ENCODE assay signal across 7 mouse cellular contexts in the genomic region with DNA sequence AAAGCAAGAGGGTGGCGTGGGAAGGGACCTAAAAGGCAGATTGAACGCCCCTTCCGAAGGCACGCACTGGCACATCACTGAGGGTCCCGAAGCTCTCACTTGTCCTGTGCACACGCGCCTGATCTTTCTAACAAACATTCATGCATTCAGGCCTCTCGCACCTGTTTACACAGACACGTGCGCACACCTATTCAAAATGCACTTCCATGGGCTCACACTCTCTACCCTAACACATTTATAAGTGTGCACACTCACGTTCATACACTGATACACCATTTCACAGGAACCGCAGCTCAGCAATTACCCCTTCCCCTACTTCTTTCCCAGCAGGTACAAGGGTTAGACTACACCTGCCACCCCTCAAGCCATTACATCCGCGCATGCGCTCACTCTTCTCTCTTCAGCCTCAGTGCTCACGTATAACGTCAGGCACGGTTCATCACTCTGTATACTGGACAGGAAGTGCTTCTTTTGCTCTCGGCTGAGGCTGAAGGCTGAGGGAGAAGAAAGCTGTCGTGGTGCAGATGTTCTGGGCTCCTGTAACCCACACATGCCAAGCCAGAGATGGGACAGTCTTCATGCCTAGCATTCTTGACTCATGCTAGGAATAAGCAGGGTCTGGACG. TPM values are rescaled to one million over a fixed set of nuclear protein-coding genes. Genes with fewer than 3 reads are reported as not detected.
DNase-seq lines count a peak whose midpoint lies in the region; ATAC-seq and TF ChIP-seq lines count a peak whose summit lies in the region.

No protein-coding gene starts in this region.

- H3K9ac ChIP-seq in CH12.LX (ENCODE audit: insufficient read depth, low read depth), result peak overlapping the region; percentile 53; the same call in 1 of the 2 replicates
- peak overlapping the region; percentile 95 for H3K9ac ChIP-seq in lung, embryonic 16.5 days (ENCODE audit: low read length)

- H3K4me3 ChIP-seq in C2C12 (ENCODE audit: insufficient read depth, poor library complexity, severe bottlenecking) (peak overlapping the region; percentile 97), CH12.LX (replicated peaks in 1 of 3; ENCODE audit: low read depth in 2 of 3, low read length in 2 of 3, poor library complexity in 1 of 3) (peak overlapping the region; percentile 67 to 77 (median 71))
- H3K4me3 ChIP-seq in forebrain, embryonic 10.5 days, result peak overlapping the region; percentile 88
- peak overlapping the region; percentile 89 for H3K4me3 ChIP-seq in lung, embryonic 16.5 days (ENCODE audit: low read length)

- TF ChIP-seq RAD21 in CH12.LX (IDR thresholded peaks at IDR 0.05; ENCODE audit: low read depth, low read length), result no peak

- H3K79me2 ChIP-seq in C2C12 (ENCODE audit: control insufficient read depth, insufficient read depth) (peaks cover 57% of the 10 kb centered on the region), CH12.LX (replicated peaks; ENCODE audit: control insufficient read depth, extremely low read depth, insufficient read depth, poor library complexity, severe bottlenecking) (no peaks in the 10 kb centered on the region)

- no peak for ATAC-seq in lung, embryonic 16.5 days (ENCODE audit: low read depth)

- no peak overlapping the region for H3K27ac ChIP-seq in CH12.LX (ENCODE audit: insufficient read depth, low read depth)
- H3K27ac ChIP-seq in forebrain, embryonic 10.5 days, result peak overlapping the region; percentile 85
- H3K27ac ChIP-seq in lung, embryonic 16.5 days (ENCODE audit: low read length), result peak overlapping the region; percentile 96

- TF ChIP-seq CTCF in C2C12 (IDR thresholded peaks at IDR 0.05; ENCODE audit: control insufficient read depth, insufficient read depth, insufficient read length), result no peak
- no peak for TF ChIP-seq CTCF in CH12.LX (conservative IDR thresholded peaks at IDR 0.05 in 1 of 2, IDR thresholded peaks at IDR 0.05 in 1 of 2; ENCODE audit: low read depth in 2 of 2, low read length in 2 of 2)

- WGBS in forebrain, embryonic 10.5 days, result 10% methylated on average over 21 of the region's 21 CpGs
- 7% methylated on average over 21 of the region's 21 CpGs for WGBS in lung, embryonic 16.5 days

- DNase-seq in CH12.LX (ENCODE audit: extremely low read depth), result peak; percentile 79
- DNase-seq in forebrain, embryonic 10.5 days (ENCODE audit: extremely low spot score, low spot score), result no peak
- DNase-seq in kidney, adult 11 months, result peak; percentile 60
- DNase-seq in adrenal gland, postnatal 10 days, result no peak
- no peak for DNase-seq in layer of hippocampus, adult 9-11 months

- dilution Hi-C loops in CH12.LX (cut with MboI; ENCODE audit: extremely low pct_ligation_motif_present, extremely low pct_unique_long_range_greater_than_20kb, low sequenced_read_pairs), result no loop called here

- H3K4me2 ChIP-seq in CH12.LX (ENCODE audit: insufficient read depth, low read depth, poor library complexity, severe bottlenecking), result peak overlapping the region; percentile 89
- peak overlapping the region; percentile 68 for H3K4me2 ChIP-seq in lung, embryonic 16.5 days (ENCODE audit: low read depth, low read length)

- 0 out of 2 replicates have a peak, but pooled peaks have one; percentile 20 for TF ChIP-seq EP300 in CH12.LX (IDR thresholded peaks at IDR 0.05; ENCODE audit: low read length)

- H3K4me1 ChIP-seq in CH12.LX (ENCODE audit: control insufficient read depth in 1 of 2, insufficient read depth in 2 of 2), result peaks cover 12 to 71% of the 10 kb centered on the region in 2 experiments
- peaks cover 90% of the 10 kb centered on the region for H3K4me1 ChIP-seq in forebrain, embryonic 10.5 days
- peaks cover 59% of the 10 kb centered on the region for H3K4me1 ChIP-seq in lung, embryonic 16.5 days (replicated peaks; ENCODE audit: control insufficient read depth, insufficient read depth, low read length)

- peaks cover 3% of the 10 kb centered on the region for H3K9me3 ChIP-seq in CH12.LX (replicated peaks; ENCODE audit: low read length)
- no peaks in the 10 kb centered on the region for H3K9me3 ChIP-seq in forebrain, embryonic 10.5 days
- H3K9me3 ChIP-seq in lung, embryonic 16.5 days (ENCODE audit: control insufficient read depth, low read length), result no peaks in the 10 kb centered on the region

- H3K27me3 ChIP-seq in C2C12 (ENCODE audit: control insufficient read depth, insufficient read depth, insufficient read length) (no peaks in the 10 kb centered on the region), CH12.LX (replicated peaks) (peaks cover 19% of the 10 kb centered on the region)
- H3K27me3 ChIP-seq in forebrain, embryonic 10.5 days (ENCODE audit: poor library complexity, severe bottlenecking), result peaks cover 33% of the 10 kb centered on the region
- no peaks in the 10 kb centered on the region for H3K27me3 ChIP-seq in lung, embryonic 16.5 days (ENCODE audit: control insufficient read depth, insufficient read depth, low read depth, low read length)

- peaks cover 34% of the 10 kb centered on the region for H3K79me3 ChIP-seq in C2C12 (ENCODE audit: low read depth)

- in situ Hi-C loops in CH12.LX (cut with MboI; ENCODE audit: low pct_ligation_motif_present, low pct_unique_long_range_greater_than_20kb, low sequenced_read_pairs), result no loop called here

- no peak overlapping the region for H3ac ChIP-seq in C2C12 (ENCODE audit: control insufficient read depth, insufficient read length, low read depth)

- H3K36me3 ChIP-seq in C2C12 (ENCODE audit: control insufficient read depth, insufficient read depth) (peaks cover 12% of the 10 kb centered on the region), CH12.LX (replicated peaks in 1 of 2; ENCODE audit: control insufficient read depth in 1 of 2, insufficient read depth in 1 of 2, low read length in 1 of 2) (peaks cover 0 to 24% of the 10 kb centered on the region in 2 experiments)
- H3K36me3 ChIP-seq in forebrain, embryonic 10.5 days (replicated peaks), result no peaks in the 10 kb centered on the region
- H3K36me3 ChIP-seq in lung, embryonic 16.5 days (ENCODE audit: control insufficient read depth, insufficient read depth, low read length), result no peaks in the 10 kb centered on the region

- TF ChIP-seq POLR2A in CH12.LX (IDR thresholded peaks at IDR 0.05; ENCODE audit: low read depth, low read length), result peak; percentile 62

TF ChIP-seq in C2C12, 6 proteins besides CTCF, POLR2A, EP300 and RAD21:
- TF ChIP-seq MYOD1 (IDR thresholded peaks at IDR 0.05; ENCODE audit: control insufficient read depth, insufficient read length, low read depth), result no peak
- TF ChIP-seq FOSL1 (IDR thresholded peaks at IDR 0.05; ENCODE audit: insufficient read depth, low read length, poor library complexity, severe bottlenecking), result no peak
- TF ChIP-seq CEBPB (IDR thresholded peaks at IDR 0.05; ENCODE audit: low read depth), result no peak
TF ChIP-seq in C2C12: peak in this region for 0.

TF ChIP-seq in CH12.LX, 34 proteins besides CTCF, POLR2A, EP300 and RAD21 (continues in another document):
- TF ChIP-seq MAZ (IDR thresholded peaks at IDR 0.05; ENCODE audit: low read depth, low read length) (no peak), SMC3 (IDR thresholded peaks at IDR 0.05; ENCODE audit: low read depth, low read length) (no peak), ZC3H11A (IDR thresholded peaks at IDR 0.05; ENCODE audit: low read depth, low read length) (no peak), ETS1 (conservative IDR thresholded peaks at IDR 0.05; ENCODE audit: low read depth, low read length) (no peak; the same call in 1 of the 2 replicates), TBP (conservative IDR thresholded peaks at IDR 0.05; ENCODE audit: low read depth, low read length) (0 out of 2 replicates have a peak, but pooled peaks have one; percentile 33), PAX5 (IDR thresholded peaks at IDR 0.05; ENCODE audit: low read length) (no peak)

RNA-seq across cellular contexts. Expression of a gene that starts 0.6 kb away (rescaled TPM):
- polyA plus RNA-seq in C2C12 (2012; fragmentation: generic; extraction: Trizol) (40.6 TPM), CH12.LX (2012; ENCODE audit: insufficient read length, low read depth) (27.2 and 34.2 TPM in 2 replicates)
- total RNA-seq in CH12.LX (2012; rRNA removed) (30.1 and 37.6 TPM in 2 replicates), CH12.LX (2014; rRNA removed) (24.7 TPM in 2 replicates)
- polyA plus RNA-seq in forebrain, embryonic 10.5 days (2016; fragmentation: Nextera tagmentation; extraction: Ambion mirVana), result 21.9 and 22.9 TPM in 2 replicates
- 70.9 and 71.2 TPM in 2 replicates for polyA plus RNA-seq in lung, embryonic 16.5 days (2015; fragmentation: Nextera tagmentation; extraction: Ambion mirVana)
- total RNA-seq in adrenal gland, postnatal 10 days (2021), result 10 to 100 TPM; 25.0 to 29.1 TPM

RNA-seq across cellular contexts. Expression of a gene that starts 3.6 kb away (rescaled TPM):
- polyA plus RNA-seq in C2C12 (2012; fragmentation: generic; extraction: Trizol), result 19.9 TPM
- total RNA-seq in CH12.LX (2012; rRNA removed), result 40.3 and 41.9 TPM in 2 replicates
- 36.2 and 39.1 TPM in 2 replicates for total RNA-seq in CH12.LX (2014; rRNA removed)
- 39.6 and 41.5 TPM in 2 replicates for polyA plus RNA-seq in CH12.LX (2012; ENCODE audit: insufficient read length, low read depth)
- 31.0 and 31.2 TPM in 2 replicates for polyA plus RNA-seq in forebrain, embryonic 10.5 days (2016; fragmentation: Nextera tagmentation; extraction: Ambion mirVana)
- polyA plus RNA-seq in lung, embryonic 16.5 days (2015; fragmentation: Nextera tagmentation; extraction: Ambion mirVana), result 35.9 and 37.9 TPM in 2 replicates
- total RNA-seq in adrenal gland, postnatal 10 days (2021), result 10 to 100 TPM; 21.0 to 22.3 TPM

RNA-seq across cellular contexts. Expression of a gene that starts 17.5 kb away (rescaled TPM):
- polyA plus RNA-seq in C2C12 (2012; fragmentation: generic; extraction: Trizol) (63.0 TPM), CH12.LX (2012; ENCODE audit: insufficient read length, low read depth) (106 and 131 TPM in 2 replicates)
- total RNA-seq in CH12.LX (2012; rRNA removed) (113 and 123 TPM in 2 replicates), CH12.LX (2014; rRNA removed) (162 and 208 TPM in 2 replicates)
- 118 and 120 TPM in 2 replicates for polyA plus RNA-seq in forebrain, embryonic 10.5 days (2016; fragmentation: Nextera tagmentation; extraction: Ambion mirVana)
- polyA plus RNA-seq in lung, embryonic 16.5 days (2015; fragmentation: Nextera tagmentation; extraction: Ambion mirVana), result 49.2 and 52.1 TPM in 2 replicates
- 10 to 100 TPM; 23.9 to 26.5 TPM for total RNA-seq in adrenal gland, postnatal 10 days (2021)

RNA-seq across cellular contexts. Expression of a gene that starts 22.6 kb away (rescaled TPM):
- polyA plus RNA-seq in C2C12 (2012; fragmentation: generic; extraction: Trizol) (not detected), CH12.LX (2012; ENCODE audit: insufficient read length, low read depth) (45.3 and 47.5 TPM in 2 replicates)
- total RNA-seq in CH12.LX (2012; rRNA removed) (16.8 and 20.0 TPM in 2 replicates), CH12.LX (2014; rRNA removed) (51.6 and 52.1 TPM in 2 replicates)
- not detected in 2 replicates for polyA plus RNA-seq in forebrain, embryonic 10.5 days (2016; fragmentation: Nextera tagmentation; extraction: Ambion mirVana)
- polyA plus RNA-seq in lung, embryonic 16.5 days (2015; fragmentation: Nextera tagmentation; extraction: Ambion mirVana), result 0.06 and 0.23 TPM in 2 replicates
- under 1 TPM; 0.30 to 0.82 TPM for total RNA-seq in adrenal gland, postnatal 10 days (2021)

RNA-seq across cellular contexts. Expression of a gene that starts 44.8 kb away (rescaled TPM):
- 34.0 TPM for polyA plus RNA-seq in C2C12 (2012; fragmentation: generic; extraction: Trizol)
- 51.7 and 58.7 TPM in 2 replicates for total RNA-seq in CH12.LX (2012; rRNA removed)
- 43.1 and 47.9 TPM in 2 replicates for total RNA-seq in CH12.LX (2014; rRNA removed)
- polyA plus RNA-seq in CH12.LX (2012; ENCODE audit: insufficient read length, low read depth), result 66.8 and 79.8 TPM in 2 replicates
- 48.3 and 48.6 TPM in 2 replicates for polyA plus RNA-seq in forebrain, embryonic 10.5 days (2016; fragmentation: Nextera tagmentation; extraction: Ambion mirVana)
- 45.2 and 46.2 TPM in 2 replicates for polyA plus RNA-seq in lung, embryonic 16.5 days (2015; fragmentation: Nextera tagmentation; extraction: Ambion mirVana)
- total RNA-seq in adrenal gland, postnatal 10 days (2021), result 10 to 100 TPM; 36.9 to 50.1 TPM

Comparison
In these comparisons a context has a peak if more than half of its experiments do, and no peak if none do; other contexts are left out.
1. DNase-seq: peak in CH12.LX (single experiment) and kidney, adult 11 months (single experiment); none in forebrain, embryonic 10.5 days (single experiment), adrenal gland, postnatal 10 days (single experiment) and layer of hippocampus, adult 9-11 months (single experiment).
2. Peak in every context shown above with its lines, with median percentiles within 50 percentile points of each other: H3K4me3 ChIP-seq.